Mouse (Mus musculus): Measurements from ENCODE around the gene Cyb561d2.
"Not testable (repeated sequence)": the region's sequence is repeated elsewhere in the genome, so short reads cannot be mapped to it uniquely, and the experiment has no call there.

GRCm38 (mm10) chr9:107573774-107574173, 31.8 kb upstream of the Cyb561d2 start:
- TF ChIP-seq CTCF (IDR thresholded peaks at IDR 0.05; ENCODE audit: extremely low read depth, insufficient read depth, insufficient read length, insufficient replicate concordance); POLR2A (IDR thresholded peaks at IDR 0.05; ENCODE audit: low read depth, low read length): not testable (repeated sequence)

Measured in spleen, adult 2 months (tissue).